Mouse (Mus musculus): ENCODE measurements around the gene Tmem160. TPM values are rescaled to one million over a fixed set of nuclear protein-coding genes. Genes with fewer than 3 reads are reported as not detected.
A peak's percentile ranks its signal among the peaks of the same experiment; 100 is the strongest.

Gene Tmem160
- polyA plus RNA-seq, 1 experiment: 25.4 TPM

GRCm38 (mm10) chr7:16489948-16490347 is 37.4 kb downstream of the Tmem160 start:
- Histone ChIP-seq H3K9me3 (replicated peaks; ENCODE audit: control insufficient read depth, insufficient read depth, low read length, poor library complexity, severe bottlenecking) (no peaks in the 10 kb centered on the region), H3K4me3 (ENCODE audit: low read depth, low read length) (no peak overlapping the region), H3K9ac (ENCODE audit: low read depth, poor library complexity, severe bottlenecking) (no peak overlapping the region), H3K27ac (ENCODE audit: insufficient read depth, low read length) (no peak overlapping the region), H3K27me3 (ENCODE audit: control insufficient read depth, insufficient read depth, low read length, poor library complexity, severe bottlenecking) (no peaks in the 10 kb centered on the region), H3K36me3 (ENCODE audit: control insufficient read depth, insufficient read depth, low read length, poor library complexity, severe bottlenecking) (no peaks in the 10 kb centered on the region), H3K4me1 (ENCODE audit: control insufficient read depth, insufficient read depth, low read length) (no peaks in the 10 kb centered on the region)
- no peak for TF ChIP-seq EP300 (IDR thresholded peaks at IDR 0.05; ENCODE audit: insufficient read depth, low read depth, low read length)
- no peak for TF ChIP-seq POLR2A (IDR thresholded peaks at IDR 0.05; ENCODE audit: insufficient read depth, low read length)
- TF ChIP-seq CTCF (IDR thresholded peaks at IDR 0.05; ENCODE audit: low read depth, low read length): no peak

GRCm38 (mm10) chr7:16491759-16492158 is 39.2 kb downstream of the Tmem160 start:
- H3K27ac ChIP-seq (ENCODE audit: insufficient read depth, low read length): no peak overlapping the region
- no peaks in the 10 kb centered on the region; the same call in 1 of the 2 replicates for H3K36me3 ChIP-seq (ENCODE audit: control insufficient read depth, insufficient read depth, low read length, poor library complexity, severe bottlenecking)
- H3K9me3 ChIP-seq (replicated peaks; ENCODE audit: control insufficient read depth, insufficient read depth, low read length, poor library complexity, severe bottlenecking): no peaks in the 10 kb centered on the region
- no peaks in the 10 kb centered on the region for H3K27me3 ChIP-seq (ENCODE audit: control insufficient read depth, insufficient read depth, low read length, poor library complexity, severe bottlenecking)
- TF ChIP-seq EP300 (IDR thresholded peaks at IDR 0.05; ENCODE audit: insufficient read depth, low read depth, low read length) (0 out of 2 replicates have a peak, but pooled peaks have one; percentile 32), POLR2A (IDR thresholded peaks at IDR 0.05; ENCODE audit: insufficient read depth, low read length) (no peak), CTCF (IDR thresholded peaks at IDR 0.05; ENCODE audit: low read depth, low read length) (peak; percentile 100)
- H3K4me1 ChIP-seq (ENCODE audit: control insufficient read depth, insufficient read depth, low read length): no peaks in the 10 kb centered on the region
- no peak overlapping the region for H3K9ac ChIP-seq (ENCODE audit: low read depth, poor library complexity, severe bottlenecking)
- no peak overlapping the region for H3K4me3 ChIP-seq (ENCODE audit: low read depth, low read length)

- Histone ChIP-seq H3K27ac (ENCODE audit: insufficient read depth, low read length) (no peak overlapping the region), H3K4me1 (ENCODE audit: control insufficient read depth, insufficient read depth, low read length) (no peaks in the 10 kb centered on the region), H3K9me3 (replicated peaks; ENCODE audit: control insufficient read depth, insufficient read depth, low read length, poor library complexity, severe bottlenecking) (no peaks in the 10 kb centered on the region), H3K36me3 (ENCODE audit: control insufficient read depth, insufficient read depth, low read length, poor library complexity, severe bottlenecking) (no peaks in the 10 kb centered on the region; the same call in 1 of the 2 replicates), H3K4me3 (ENCODE audit: low read depth, low read length) (no peak overlapping the region), H3K9ac (ENCODE audit: low read depth, poor library complexity, severe bottlenecking) (no peak overlapping the region), H3K27me3 (ENCODE audit: control insufficient read depth, insufficient read depth, low read length, poor library complexity, severe bottlenecking) (no peaks in the 10 kb centered on the region)
- TF ChIP-seq CTCF (IDR thresholded peaks at IDR 0.05; ENCODE audit: low read depth, low read length): no peak
Observed at GRCm38 (mm10) chr7:16492211-16492610, 39.6 kb downstream of the Tmem160 start.

GRCm38 (mm10) chr7:16493361-16493760 is 40.8 kb downstream of the Tmem160 start:
- no peak overlapping the region for H3K4me3 ChIP-seq (ENCODE audit: low read depth, low read length)
- no peaks in the 10 kb centered on the region for H3K27me3 ChIP-seq (ENCODE audit: control insufficient read depth, insufficient read depth, low read length, poor library complexity, severe bottlenecking)
- H3K9ac ChIP-seq (ENCODE audit: low read depth, poor library complexity, severe bottlenecking): no peak overlapping the region
- no peak overlapping the region for H3K27ac ChIP-seq (ENCODE audit: insufficient read depth, low read length)
- TF ChIP-seq POLR2A (IDR thresholded peaks at IDR 0.05; ENCODE audit: insufficient read depth, low read length): no peak
- TF ChIP-seq CTCF (IDR thresholded peaks at IDR 0.05; ENCODE audit: low read depth, low read length): peak; percentile 39
- TF ChIP-seq EP300 (IDR thresholded peaks at IDR 0.05; ENCODE audit: insufficient read depth, low read depth, low read length): no peak
- H3K4me1 ChIP-seq (ENCODE audit: control insufficient read depth, insufficient read depth, low read length): no peaks in the 10 kb centered on the region
- H3K36me3 ChIP-seq (ENCODE audit: control insufficient read depth, insufficient read depth, low read length, poor library complexity, severe bottlenecking): no peaks in the 10 kb centered on the region; the same call in 1 of the 2 replicates
- H3K9me3 ChIP-seq (replicated peaks; ENCODE audit: control insufficient read depth, insufficient read depth, low read length, poor library complexity, severe bottlenecking): no peaks in the 10 kb centered on the region

- Histone ChIP-seq H3K4me3 (ENCODE audit: low read depth, low read length) (no peak overlapping the region), H3K9ac (ENCODE audit: low read depth, poor library complexity, severe bottlenecking) (no peak overlapping the region), H3K27me3 (ENCODE audit: control insufficient read depth, insufficient read depth, low read length, poor library complexity, severe bottlenecking) (no peaks in the 10 kb centered on the region), H3K4me1 (ENCODE audit: control insufficient read depth, insufficient read depth, low read length) (no peaks in the 10 kb centered on the region), H3K36me3 (ENCODE audit: control insufficient read depth, insufficient read depth, low read length, poor library complexity, severe bottlenecking) (no peaks in the 10 kb centered on the region; the same call in 1 of the 2 replicates), H3K27ac (ENCODE audit: insufficient read depth, low read length) (no peak overlapping the region), H3K9me3 (replicated peaks; ENCODE audit: control insufficient read depth, insufficient read depth, low read length, poor library complexity, severe bottlenecking) (no peaks in the 10 kb centered on the region)
- TF ChIP-seq EP300 (IDR thresholded peaks at IDR 0.05; ENCODE audit: insufficient read depth, low read depth, low read length) (no peak), POLR2A (IDR thresholded peaks at IDR 0.05; ENCODE audit: insufficient read depth, low read length) (no peak), CTCF (IDR thresholded peaks at IDR 0.05; ENCODE audit: low read depth, low read length) (no peak)
Observed at GRCm38 (mm10) chr7:16496260-16496659, 43.7 kb downstream of the Tmem160 start.

GRCm38 (mm10) chr7:16499671-16500104 is 47.1 kb downstream of the Tmem160 start:
- Histone ChIP-seq H3K9ac (ENCODE audit: low read depth, poor library complexity, severe bottlenecking) (no peak overlapping the region), H3K4me3 (ENCODE audit: low read depth, low read length) (no peak overlapping the region), H3K4me1 (ENCODE audit: control insufficient read depth, insufficient read depth, low read length) (no peaks in the 10 kb centered on the region), H3K27me3 (ENCODE audit: control insufficient read depth, insufficient read depth, low read length, poor library complexity, severe bottlenecking) (no peaks in the 10 kb centered on the region), H3K27ac (ENCODE audit: insufficient read depth, low read length) (no peak overlapping the region), H3K9me3 (replicated peaks; ENCODE audit: control insufficient read depth, insufficient read depth, low read length, poor library complexity, severe bottlenecking) (no peaks in the 10 kb centered on the region), H3K36me3 (ENCODE audit: control insufficient read depth, insufficient read depth, low read length, poor library complexity, severe bottlenecking) (no peaks in the 10 kb centered on the region; the same call in 1 of the 2 replicates)
- TF ChIP-seq EP300 (IDR thresholded peaks at IDR 0.05; ENCODE audit: insufficient read depth, low read depth, low read length) (no peak), POLR2A (IDR thresholded peaks at IDR 0.05; ENCODE audit: insufficient read depth, low read length) (no peak), CTCF (IDR thresholded peaks at IDR 0.05; ENCODE audit: low read depth, low read length) (no peak)
